Mouse (Mus musculus): ENCODE data around the gene Gm20823. TPM values are rescaled to one million over a fixed set of nuclear protein-coding genes. Genes with fewer than 3 reads are reported as not detected.

Gm20823 gene
- not detected in 4 replicates for total RNA-seq (2023)

DNA sequence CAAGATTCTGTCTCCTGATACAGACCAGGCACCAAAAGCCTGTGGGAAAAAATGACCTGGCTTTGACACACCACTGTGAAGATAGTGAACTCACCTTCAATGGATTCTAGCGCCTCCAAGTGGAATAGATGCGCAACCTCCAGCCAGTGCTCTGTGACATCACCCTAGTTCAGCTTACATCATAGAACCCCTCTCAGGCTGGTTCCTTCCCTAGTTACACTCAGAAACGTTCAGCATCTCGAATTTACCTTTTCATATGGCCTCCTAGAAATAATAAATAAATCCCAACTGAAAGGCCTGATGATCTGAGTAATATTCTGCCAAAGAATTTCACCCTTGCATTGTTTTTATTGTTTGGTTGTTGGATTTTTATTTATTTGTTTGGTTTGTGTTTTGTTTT lies at the start of gene Gm20823:
Gene Gm20823, minus strand, starts transcription at position 101 of the 400 bp plus-strand sequence.

All from B cell, adult 62 days (primary cell).